Mouse (Mus musculus) urinary bladder, postnatal 4 days (tissue): Measurements from ENCODE around the gene Corin.

Experiments used
- DNase-seq, 2 experiments: peaks; one replicate each; pipeline ENCODE4 v3.0.0; 2021 to 2022; ENCODE audit warnings: low spot score in 2 of 2

The Corin gene

DNA sequence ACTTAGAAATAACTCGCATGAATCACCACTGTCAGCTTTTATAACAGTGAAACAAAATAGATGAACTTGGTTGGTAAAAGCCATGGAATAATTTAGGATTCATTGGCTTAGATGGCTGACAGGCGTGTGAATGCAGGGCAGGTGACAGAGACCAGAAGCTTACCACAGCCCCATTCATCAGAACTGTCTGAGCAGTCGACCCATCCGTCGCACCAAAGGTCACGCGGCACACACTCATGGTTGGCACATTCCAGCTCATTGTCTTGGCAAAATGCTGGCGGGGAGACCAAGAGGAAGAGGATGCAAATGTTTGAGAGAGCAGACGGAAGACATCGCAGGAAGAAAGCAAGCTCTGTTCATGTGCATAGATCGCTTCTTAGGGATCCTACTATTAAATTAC, 173.6 kb downstream of the Corin start:
- DNase-seq, result no peak

DNA sequence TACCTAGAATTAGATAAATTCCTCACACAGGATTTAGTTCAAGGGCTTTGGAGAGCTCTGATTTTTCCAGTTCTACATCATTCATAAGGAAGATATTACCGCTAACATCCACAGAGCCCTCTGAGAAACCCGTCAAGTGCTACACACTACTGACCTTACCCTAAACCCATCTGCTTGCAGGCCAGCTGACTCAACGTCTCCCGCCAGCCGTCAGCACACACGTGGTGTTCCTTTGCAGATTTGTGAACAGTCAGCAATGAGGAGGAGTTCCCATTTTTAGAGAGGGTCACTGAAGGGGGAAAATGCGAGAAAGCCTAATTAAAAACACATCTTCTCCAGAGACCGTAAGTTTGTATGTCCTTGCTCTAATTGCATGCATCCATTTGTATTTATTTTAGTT, 174.8 kb downstream of the Corin start:
- no peak for DNase-seq

DNA sequence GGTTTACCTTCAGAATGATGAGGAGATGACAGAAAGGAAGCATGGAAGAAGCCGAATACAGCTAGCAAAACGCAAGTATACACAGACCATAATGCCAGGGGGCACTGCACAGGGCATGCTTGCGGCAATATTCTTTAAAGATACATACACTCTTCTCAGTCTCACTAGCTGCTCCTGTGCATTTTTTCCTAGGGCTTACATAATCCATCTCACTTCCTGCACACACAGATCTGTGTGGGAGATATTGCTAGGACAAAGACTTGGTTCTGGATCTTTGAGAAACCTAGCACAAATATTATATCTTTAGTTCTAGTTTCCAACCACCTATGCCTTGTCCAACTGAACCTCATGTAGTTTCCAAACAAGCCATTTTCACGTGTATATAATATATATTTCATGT, 189.0 kb downstream of the Corin start:
- no peak for DNase-seq

DNA sequence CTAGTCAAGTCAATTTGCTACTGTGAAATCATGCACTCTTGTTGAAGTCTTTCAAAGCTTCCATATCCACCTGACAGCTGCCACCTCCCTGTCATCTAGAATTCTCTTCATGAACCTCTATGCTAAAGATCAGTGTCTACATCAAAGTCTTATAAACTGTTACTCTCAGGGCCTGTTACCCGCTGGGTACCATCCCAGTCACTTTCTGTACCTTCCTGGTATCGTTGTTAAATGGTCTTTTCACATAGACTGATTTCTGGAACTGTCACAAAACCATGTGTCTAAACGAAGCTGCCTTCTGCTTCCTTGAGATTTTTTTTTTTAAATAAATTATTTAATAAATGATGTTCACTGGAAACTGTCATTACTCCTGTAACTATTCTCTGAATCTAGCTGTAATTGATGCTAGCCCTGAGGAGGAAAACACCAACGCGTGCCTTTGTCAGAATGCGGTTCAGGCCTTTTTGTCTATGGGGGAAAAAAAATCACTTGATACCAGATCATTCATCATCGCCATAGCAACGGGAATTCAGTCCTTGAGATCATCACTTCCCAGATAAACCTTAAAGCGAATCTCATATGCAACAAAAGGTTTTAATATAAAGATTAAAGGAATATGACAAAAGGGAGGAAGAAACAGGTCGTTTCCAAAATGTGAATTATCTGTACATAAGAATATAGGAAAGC, 205.7 kb downstream of the Corin start:
- DNase-seq, result no peak

DNA sequence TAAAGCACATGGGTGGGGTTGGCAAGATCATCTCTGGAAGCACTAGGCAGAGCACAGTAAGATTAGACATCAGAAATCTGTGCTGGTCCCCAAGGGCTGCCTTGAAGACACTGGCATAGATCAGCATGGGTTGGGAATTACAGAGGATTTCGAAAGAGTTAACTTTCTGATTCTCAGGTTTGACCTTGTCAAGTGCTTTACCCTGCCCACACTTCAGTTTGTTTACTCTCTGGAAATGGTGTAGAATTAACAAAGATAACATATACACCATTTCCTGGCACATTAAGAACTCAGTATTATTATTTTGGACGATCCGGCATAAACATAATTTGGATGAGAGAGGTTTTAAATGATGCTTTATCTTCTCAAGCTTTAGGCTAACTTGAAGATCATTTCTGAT, 219.2 kb downstream of the Corin start:
- DNase-seq, result no peak

DNA sequence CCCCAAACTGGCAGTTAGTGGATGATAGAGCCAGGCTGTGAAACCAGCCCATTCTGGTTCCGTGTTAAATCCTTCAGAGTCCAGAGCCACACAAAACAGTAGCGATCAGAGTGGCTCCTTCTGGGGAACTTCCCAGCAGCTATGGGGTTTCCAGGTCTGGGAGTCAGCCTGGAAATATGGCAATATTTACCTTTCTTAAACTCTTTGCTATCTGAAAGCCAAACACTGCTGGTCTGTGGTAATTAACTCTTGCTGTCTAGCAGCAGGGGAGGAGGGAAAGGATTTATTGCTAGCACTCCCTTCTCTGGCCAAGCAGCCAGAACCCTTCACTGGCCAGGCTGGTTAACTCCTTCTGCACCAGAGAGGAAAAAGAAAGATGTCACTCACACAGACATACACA, 221.4 kb downstream of the Corin start:
- no peak for DNase-seq

DNA sequence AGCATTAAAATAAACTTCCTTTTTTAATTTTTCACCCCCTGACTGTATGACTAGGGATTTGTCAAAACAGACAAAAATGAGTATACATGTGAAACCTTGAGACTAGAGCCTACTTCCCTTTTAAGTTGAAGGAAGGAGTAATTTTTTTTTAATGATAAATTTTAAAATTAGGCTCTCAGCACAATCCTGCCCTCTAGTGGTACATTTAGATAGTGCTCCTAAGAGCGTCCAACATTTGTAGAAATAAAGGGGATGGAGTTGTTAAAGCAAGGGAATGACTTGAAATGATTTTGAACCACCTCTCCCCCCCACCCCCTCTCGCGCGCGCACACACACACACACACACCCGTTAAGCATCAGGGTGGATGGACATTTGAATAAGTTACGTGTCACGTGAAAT, 234.6 kb downstream of the Corin start:
- no peak for DNase-seq

DNA sequence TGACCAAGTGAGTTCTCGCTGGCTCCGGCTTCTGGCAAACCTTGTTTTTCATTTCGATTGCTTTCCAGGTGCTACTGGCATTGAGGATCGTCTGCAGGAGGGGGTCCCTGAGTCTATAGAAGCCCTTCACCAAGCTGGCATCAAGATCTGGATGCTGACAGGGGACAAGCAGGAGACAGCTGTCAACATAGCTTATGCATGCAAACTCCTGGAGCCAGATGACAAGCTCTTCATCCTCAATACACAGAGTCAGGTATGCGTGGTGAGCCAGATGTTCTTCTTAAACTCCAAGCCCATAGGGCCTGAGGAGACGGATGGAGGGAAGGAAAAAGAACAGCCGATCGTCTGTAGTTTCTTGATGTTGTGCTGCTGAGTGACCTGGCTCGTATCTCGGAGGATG, 235.1 kb downstream of the Corin start:
- DNase-seq, result no peak

DNA sequence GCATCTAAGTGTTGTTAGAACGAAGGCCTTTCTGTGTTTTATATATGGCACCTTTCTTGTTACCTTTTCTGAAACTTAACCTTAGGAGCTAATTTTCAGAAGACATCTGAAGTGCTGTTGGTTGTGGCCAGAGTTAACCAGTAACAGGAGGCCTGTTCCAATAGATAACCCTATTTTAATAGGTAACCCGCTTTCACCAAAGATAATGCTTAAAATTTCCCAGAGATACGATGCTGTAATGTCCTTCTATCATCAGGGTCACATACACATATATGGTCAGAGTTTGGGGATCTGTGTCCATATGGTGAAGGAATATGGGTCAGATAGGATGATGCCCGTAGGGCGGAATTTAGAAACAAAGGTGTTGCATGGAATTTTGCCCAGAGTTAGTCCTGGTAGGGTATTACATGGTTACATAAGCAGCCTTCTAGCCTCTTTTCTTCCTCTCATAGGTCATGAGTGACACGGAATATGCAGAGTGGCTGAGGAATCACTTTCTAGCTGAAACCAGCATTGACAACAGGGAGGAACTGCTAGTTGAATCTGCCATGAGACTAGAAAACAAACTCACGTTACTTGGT, 237.2 kb downstream of the Corin start:
- DNase-seq, result no peak

DNA sequence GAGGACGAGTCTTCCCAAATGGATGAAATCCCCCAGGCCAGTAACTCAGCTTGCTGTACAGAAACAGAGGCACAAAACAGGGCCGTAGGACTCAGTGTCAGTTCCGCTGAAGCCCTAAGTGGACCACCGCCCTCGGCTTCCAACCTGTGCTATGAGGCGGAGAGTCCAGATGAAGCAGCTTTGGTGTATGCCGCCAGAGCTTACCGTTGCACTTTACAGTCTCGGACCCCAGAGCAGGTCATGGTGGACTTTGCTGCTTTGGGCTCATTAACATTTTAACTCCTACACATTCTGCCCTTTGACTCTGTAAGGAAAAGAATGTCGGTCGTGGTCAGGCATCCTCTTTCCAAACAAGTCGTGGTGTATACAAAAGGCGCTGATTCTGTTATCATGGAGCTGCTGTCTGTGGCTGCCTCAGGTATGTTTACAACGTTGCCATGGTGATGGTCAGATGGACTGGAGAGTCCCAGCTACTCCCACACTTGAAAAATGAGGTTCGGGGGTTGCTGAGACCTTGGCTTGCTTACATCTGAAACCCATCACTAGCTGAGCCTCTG, 240.0 kb downstream of the Corin start:
- DNase-seq, result no peak

DNA sequence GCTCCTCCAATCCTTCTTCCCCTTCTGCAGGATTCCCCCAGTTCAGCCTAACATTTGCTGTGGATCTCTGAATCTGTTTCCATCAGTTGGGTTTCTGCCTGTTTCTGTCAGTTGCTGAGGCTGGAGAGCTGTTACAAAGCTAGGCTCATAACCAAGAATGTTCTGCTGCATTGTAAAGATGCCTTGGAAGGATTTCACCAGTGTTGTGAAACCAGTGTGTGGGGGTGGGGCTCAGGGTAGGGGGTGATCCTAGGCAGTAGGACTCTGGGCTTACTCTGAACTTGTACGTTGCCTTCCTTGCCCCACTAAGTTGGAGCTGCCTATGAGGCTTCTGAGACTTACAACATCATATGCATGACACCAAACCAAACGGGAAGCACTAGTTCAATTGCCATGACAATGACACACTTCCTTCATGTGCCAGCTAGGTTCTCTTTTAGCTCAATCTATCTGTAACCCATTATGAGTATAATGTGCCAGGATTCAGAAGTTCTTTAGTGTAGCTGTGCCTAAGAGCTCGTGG, 242.4 kb downstream of the Corin start:
- no peak for DNase-seq

DNA sequence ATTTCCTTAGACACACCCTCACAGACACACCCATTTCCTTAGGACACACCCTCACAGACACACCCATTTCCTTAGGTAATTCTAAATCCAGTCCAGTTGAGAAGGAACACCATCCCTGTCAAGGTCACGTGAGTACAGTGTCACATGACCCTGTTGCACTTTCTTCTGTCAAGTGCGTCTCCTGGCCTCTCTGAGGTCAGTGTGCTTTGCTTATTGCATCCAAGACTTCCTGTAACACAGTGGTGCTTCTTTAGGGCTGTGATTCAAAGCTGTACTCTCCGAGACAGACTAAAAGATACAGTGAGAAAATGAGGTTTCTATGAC, 245.0 kb downstream of the Corin start:
- no peak for DNase-seq

DNA sequence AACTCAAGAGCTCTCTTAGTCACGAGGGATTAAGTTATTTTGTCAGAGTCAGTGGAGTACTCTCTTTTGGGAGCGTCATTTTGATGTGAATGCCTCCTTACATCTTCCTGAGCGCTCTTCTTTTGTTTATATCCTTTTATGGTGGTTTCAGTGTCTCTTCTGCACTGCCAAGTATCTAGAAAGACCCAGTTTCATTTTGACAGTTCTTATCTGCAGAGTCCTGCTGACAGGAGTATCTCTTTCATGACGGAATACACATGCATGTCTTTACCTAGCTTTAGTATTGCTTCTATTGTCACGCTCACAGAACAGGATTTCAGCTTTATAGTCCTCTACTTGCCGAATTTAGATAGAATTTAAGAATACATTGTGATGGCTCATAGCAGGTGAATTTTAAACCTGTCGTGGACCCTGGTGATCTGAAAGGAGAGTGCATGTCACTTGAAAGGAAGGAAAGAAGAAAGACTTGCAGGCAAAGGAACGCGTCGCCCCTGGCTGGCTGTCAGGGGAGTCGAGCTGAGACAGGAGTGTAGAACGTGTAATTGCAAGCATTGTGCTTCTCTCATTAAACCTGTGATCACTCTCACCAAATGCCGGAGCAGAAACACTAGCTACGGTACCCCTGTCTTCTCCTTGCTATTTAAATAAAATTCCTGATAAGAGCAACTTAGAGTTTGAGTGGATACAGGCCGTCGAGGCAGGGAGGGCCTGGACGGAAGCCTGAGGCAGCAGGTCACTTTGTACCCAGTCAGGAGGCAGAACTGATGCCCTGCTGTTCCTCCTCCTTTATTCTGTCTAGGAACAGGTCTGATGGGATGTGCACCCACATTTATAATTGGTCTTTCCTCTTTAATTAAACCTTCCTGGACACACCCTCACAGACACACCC, 245.6 kb downstream of the Corin start:
- no peak for DNase-seq

DNA sequence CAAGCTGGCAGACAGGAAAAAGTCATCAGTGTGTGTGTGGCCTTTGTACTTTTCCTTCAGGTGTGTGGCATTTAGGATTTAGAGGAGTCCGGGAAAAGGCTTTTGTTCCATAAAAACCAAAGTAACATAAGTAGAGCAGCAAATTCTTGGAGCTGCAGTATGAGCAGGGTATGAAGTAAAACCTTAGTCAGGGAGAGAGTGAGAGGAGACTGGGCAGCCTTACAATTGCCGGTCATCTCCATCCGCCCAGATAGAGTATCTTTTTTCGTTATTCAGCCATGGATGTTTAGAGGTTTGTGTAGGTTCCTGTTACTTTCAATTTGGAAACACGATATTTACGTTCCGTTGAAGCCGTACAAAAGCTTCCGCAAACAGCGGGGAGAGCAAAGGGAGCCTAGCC, 247.2 kb downstream of the Corin start:
- DNase-seq, result no peak

DNA sequence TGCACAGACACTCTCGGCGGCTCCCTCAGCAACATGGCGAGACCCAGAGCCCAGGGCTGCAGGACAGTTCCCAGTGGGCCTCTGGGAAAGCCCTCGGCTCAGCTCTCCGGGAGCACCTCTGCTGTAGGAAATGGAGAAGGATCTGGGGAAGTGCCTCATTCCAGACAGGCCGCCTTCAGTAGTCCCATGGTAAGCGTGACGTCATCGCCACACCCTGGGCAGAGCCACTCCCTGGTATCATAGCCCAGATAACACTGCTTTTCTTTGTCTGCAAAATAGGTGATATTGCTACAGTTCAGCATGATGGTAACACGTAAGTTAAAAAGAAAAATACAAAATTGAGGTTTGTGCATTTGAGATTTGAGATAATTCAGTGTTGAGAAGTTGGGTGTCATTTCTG, 249.3 kb downstream of the Corin start:
- no peak for DNase-seq

DNA sequence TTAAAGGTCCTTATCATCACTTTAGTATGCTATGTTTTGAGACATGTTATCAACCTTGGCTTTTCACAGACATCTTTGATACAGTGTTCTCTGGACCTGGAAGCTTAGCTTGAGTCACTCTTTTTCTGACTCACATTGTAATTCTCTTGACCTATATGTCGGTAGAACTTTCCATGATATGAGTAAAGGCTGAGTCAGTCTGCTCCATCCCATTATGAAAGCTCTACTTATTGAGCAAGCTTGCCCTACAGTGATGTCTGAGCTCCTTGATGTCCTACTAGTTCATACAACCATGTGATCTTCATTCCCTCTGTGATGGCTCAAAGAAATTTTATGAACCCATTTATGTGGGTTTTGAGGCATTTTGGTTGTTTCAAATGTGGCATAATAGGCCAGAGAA, 254.1 kb downstream of the Corin start:
- DNase-seq, result no peak
